Mouse (Mus musculus) kidney, adult 2 months (tissue): ENCODE measurements around the gene Lyrm7. TPM values are rescaled to one million over a fixed set of nuclear protein-coding genes. Genes with fewer than 3 reads are reported as not detected.
"Not testable (repeated sequence)": the region's sequence is repeated elsewhere in the genome, so short reads cannot be mapped to it uniquely, and the experiment has no call there.

Experiments used
- DNase-seq: peaks from one replicate; pipeline ENCODE4 v3.0.0; 2021
- H3K27ac ChIP-seq: fragments of 200-500 bp; 2 replicates; pipeline ENCODE4 v1.5.1; 2012; ENCODE audit warnings: low read depth, low read length, control low read depth, inconsistent platforms; ENCODE audit not compliant: insufficient read depth
- H3K27me3 ChIP-seq: fragments of 200-500 bp; replicated peaks from 2 replicates; pipeline ENCODE4 v1.6.1; 2012; ENCODE audit warnings: mild to moderate bottlenecking, moderate library complexity, low read length, inconsistent platforms; ENCODE audit not compliant: control insufficient read depth, insufficient read depth
- H3K36me3 ChIP-seq: fragments of 200-500 bp; 2 replicates; pipeline ENCODE4 v1.6.1; 2012; ENCODE audit warnings: mild to moderate bottlenecking, moderate library complexity, low read length, inconsistent platforms; ENCODE audit not compliant: control insufficient read depth, insufficient read depth
- H3K4me1 ChIP-seq: fragments of 200-500 bp; 2 replicates; pipeline ENCODE4 v1.6.1; 2011; ENCODE audit warnings: low read length; ENCODE audit not compliant: control insufficient read depth, insufficient read depth
- H3K4me3 ChIP-seq: fragments of 200-500 bp; 2 replicates; pipeline ENCODE4 v1.5.1; 2011; ENCODE audit warnings: mild to moderate bottlenecking, low read depth, low read length, control low read depth; ENCODE audit not compliant: insufficient read depth
- CTCF ChIP-seq: fragments of 200-500 bp; conservative IDR thresholded peaks from 2 replicates; pipeline ENCODE4 v1.5.1; 2011; ENCODE audit warnings: low read depth, mild to moderate bottlenecking, control low read depth, low read length, moderate library complexity, mixed read lengths; ENCODE audit not compliant: insufficient read depth, insufficient read length
- POLR2A ChIP-seq: fragments of 200-500 bp; IDR thresholded peaks from one replicate; pipeline ENCODE4 v1.6.1; 2011; ENCODE audit warnings: low read depth, low read length, control low read depth
- WGBS: fragments of 180-500 bp; shearing (Covaris S2); methylation state at CpG from one replicate; pipeline ENCODE4 v1.1.7; 2018; 5-methylcytosine and 5-hydroxymethylcytosine counted together
- polyA plus RNA-seq: library from polyadenylated mRNA; depleted of rRNA; stranded (reverse); fragments of >200 nt; gene quantifications from 2 replicates; pipeline ENCODE4 v1.2.3, GENCODE M21; 2012

Gene Lyrm7
- polyA plus RNA-seq, 1 experiment, result 3.9 TPM

- H3K4me3 ChIP-seq, result peak overlapping the region; percentile 87
- no peaks in the 10 kb centered on the region for H3K27me3 ChIP-seq
- TF ChIP-seq POLR2A (peak; percentile 84), CTCF (no peak)
- H3K4me1 ChIP-seq, result peaks cover 4% of the 10 kb centered on the region
- peak overlapping the region; percentile 99 for H3K27ac ChIP-seq
- DNase-seq, result peak; percentile 74
- H3K36me3 ChIP-seq, result peaks cover 25% of the 10 kb centered on the region; the same call in 1 of the 2 replicates
- WGBS, result 44% methylated on average over 4 of the region's 4 CpGs
Measured at GRCm38 (mm10) chr11:54903940-54904706, 43.4 kb upstream of the Lyrm7 start.

DNA sequence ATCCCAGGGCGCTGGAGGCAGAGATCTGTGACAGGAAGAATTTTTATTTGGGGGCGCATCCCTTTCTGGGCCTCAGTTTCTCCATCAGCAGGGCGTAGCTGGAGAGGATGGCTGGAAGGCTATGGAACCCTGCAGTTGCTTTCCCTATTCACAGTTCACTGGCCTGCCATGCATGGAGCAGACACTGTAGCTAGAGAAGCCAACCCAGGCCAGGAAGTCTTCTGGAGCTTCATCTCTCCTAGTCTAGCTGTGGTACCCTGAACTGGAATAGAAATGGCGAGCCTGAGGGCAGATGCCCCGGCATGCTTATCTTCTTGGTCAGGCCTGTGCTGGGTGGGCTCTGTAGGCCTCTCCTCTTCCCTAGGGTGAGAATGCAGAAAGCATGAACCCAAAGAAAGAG, 42.6 kb upstream of the Lyrm7 start:
- WGBS, result 67% methylated on average over 5 of the region's 5 CpGs
- Histone ChIP-seq H3K4me1 (peaks cover 6% of the 10 kb centered on the region), H3K27me3 (no peaks in the 10 kb centered on the region), H3K27ac (peak overlapping the region; percentile 99), H3K4me3 (peak overlapping the region; percentile 87), H3K36me3 (peaks cover 18% of the 10 kb centered on the region; the same call in 1 of the 2 replicates)
- no peak for TF ChIP-seq CTCF
- DNase-seq, result no peak

DNA sequence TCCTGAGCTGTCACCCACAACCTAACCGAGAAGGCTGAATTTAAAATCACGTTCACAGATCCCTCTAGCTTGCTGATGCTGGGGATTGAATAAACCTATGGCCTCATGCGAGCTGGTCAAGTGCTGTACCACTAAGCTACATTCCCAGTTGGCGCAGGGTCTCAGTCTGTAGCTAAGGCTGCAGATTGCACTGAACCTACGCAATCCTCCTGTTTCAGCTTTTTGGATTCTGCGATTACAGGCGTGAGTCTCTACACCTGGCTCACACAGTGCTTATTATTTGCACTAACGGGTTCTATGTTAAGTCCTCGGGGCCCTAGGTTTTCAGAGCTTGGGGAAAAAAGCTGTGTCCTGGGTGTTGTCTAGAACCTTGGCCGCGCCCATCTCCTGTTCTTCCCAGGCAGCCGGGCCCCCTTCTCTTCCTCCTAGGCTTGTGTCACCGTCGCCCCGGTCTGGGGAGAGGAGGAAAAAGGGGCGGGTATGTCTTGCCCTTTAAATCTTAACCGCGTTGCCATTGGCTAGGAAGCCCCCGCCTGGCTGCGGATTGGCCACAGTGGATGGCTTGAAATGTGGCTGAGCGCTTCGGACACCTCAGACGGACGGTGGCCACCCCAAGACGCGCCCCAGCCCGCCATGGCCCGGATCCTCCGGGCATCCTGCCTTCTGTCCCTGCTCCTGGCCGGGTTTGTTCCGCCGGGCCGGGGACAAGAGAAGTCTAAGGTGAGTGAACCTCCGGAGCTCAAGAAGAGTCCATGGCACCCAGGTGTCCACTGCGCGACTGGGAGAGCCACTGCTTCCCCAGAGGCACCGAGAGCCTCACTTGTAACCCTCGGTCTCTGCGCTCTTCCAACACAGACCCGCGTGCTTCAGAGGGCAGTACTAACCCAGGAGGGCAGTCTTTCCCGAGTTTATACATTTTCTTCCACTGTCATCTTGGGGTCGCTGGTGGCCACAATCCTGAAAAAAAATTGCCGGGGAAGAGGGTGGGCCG, 41.9 kb upstream of the Lyrm7 start, which contains the start of gene Gpx3:
Gene Gpx3 (plus strand): TSS at position 121 of the 991 bp plus-strand sequence.
- peak within 1 kb of the TSS; percentile 99 for H3K27ac ChIP-seq
- WGBS, result 14% methylated on average over 45 of the region's 45 CpGs

GRCm38 (mm10) chr11:54899657-54900056, 38.9 kb upstream of the Lyrm7 start:
- Histone ChIP-seq H3K27me3 (no peaks in the 10 kb centered on the region), H3K36me3 (peaks cover 1% of the 10 kb centered on the region; the same call in 1 of the 2 replicates), H3K4me3 (no peak overlapping the region), H3K27ac (peak overlapping the region; percentile 96), H3K4me1 (peaks cover 19% of the 10 kb centered on the region)
- WGBS, result 56% methylated on average over 4 of the region's 4 CpGs
- TF ChIP-seq POLR2A, result no peak
- no peak for TF ChIP-seq CTCF
- DNase-seq, result peak; percentile 81

More for the DNA sequence above, 41.9 kb upstream of the Lyrm7 start, which contains the start of gene Gpx3:
- no peaks in the 10 kb centered on the region for H3K27me3 ChIP-seq
- DNase-seq, result peak; percentile 95
- TF ChIP-seq POLR2A (peak; percentile 96), CTCF (no peak)
- peaks cover 12% of the 10 kb centered on the region; the same call in 1 of the 2 replicates for H3K36me3 ChIP-seq
- peak within 1 kb of the TSS; percentile 87 for H3K4me3 ChIP-seq
- peaks cover 10% of the 10 kb centered on the region for H3K4me1 ChIP-seq

- H3K27ac ChIP-seq, result peak overlapping the region; percentile 97
- DNase-seq, result peak; percentile 93
- no peaks in the 10 kb centered on the region for H3K36me3 ChIP-seq
- peaks cover 22% of the 10 kb centered on the region for H3K4me1 ChIP-seq
- no peak overlapping the region for H3K4me3 ChIP-seq
- H3K27me3 ChIP-seq, result no peaks in the 10 kb centered on the region
- TF ChIP-seq POLR2A (no peak), CTCF (no peak)
- 45% methylated on average over 5 of the region's 5 CpGs for WGBS
Measured at GRCm38 (mm10) chr11:54897470-54897869, 36.8 kb upstream of the Lyrm7 start.

DNA sequence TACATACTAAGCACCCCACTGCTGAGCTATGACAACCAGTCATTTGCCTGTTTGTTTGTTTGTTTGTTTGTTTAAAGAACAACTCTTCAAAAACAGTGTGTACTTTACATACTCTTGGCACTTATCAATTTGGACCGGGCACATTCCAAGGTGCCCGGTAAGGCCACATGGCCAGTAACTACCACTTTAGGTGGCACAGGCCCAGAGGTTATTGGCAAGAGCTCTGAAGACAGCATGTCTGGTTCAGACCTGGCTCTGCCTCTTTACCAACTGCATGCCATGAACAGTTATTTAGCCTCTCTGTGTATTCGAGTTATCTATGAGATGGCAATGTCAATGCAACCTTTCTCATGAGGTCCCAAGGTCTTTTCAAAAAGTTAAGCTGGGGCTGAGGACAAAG, 35.9 kb upstream of the Lyrm7 start:
- H3K27ac ChIP-seq, result peak overlapping the region; percentile 97

DNA sequence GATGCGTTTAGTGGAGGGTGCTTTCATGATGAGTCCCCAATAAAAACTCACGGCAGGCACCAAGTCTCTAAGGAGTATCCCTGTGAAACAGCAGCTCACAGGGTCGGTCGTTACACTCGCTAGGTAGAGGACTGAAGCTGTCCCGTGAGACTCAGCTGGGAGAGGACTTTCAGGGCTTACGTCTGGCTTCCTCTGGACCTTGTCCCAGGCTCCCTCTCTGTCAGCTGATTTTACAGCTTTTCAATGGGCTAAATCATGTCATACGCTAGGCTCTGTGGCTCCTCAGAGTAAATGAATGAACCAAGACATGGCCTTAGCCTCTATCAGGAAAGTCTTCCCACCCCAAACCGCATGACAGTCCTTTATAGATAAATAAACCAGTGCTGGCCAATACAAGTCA, 33.9 kb upstream of the Lyrm7 start:
- WGBS, result 42% methylated on average over 9 of the region's 9 CpGs
- H3K27ac ChIP-seq, result peak overlapping the region; percentile 77

More for the DNA sequence above, 35.9 kb upstream of the Lyrm7 start:
- peaks cover 25% of the 10 kb centered on the region for H3K4me1 ChIP-seq
- not testable (repeated sequence) for H3K36me3 ChIP-seq, H3K27me3 ChIP-seq, H3K4me3 ChIP-seq
- peak; percentile 85 for DNase-seq
- WGBS, result 35% methylated on average over 3 of the region's 3 CpGs

More for the DNA sequence above, 33.9 kb upstream of the Lyrm7 start:
- no peak for TF ChIP-seq POLR2A
- Histone ChIP-seq H3K4me3 (no peak overlapping the region), H3K27me3 (no peaks in the 10 kb centered on the region), H3K36me3 (no peaks in the 10 kb centered on the region), H3K4me1 (peaks cover 27% of the 10 kb centered on the region)
- peak; percentile 86 for DNase-seq
